Mouse (Mus musculus): ENCODE data around the gene Cacna1a.

- no peak for TF ChIP-seq GATA1 (IDR thresholded peaks at IDR 0.05; ENCODE audit: borderline replicate concordance, low read length)
- TF ChIP-seq FLI1 (IDR thresholded peaks at IDR 0.05; ENCODE audit: low read length): no peak
Measured at GRCm38 (mm10) chr8:84568737-84569136, 180.5 kb downstream of the Cacna1a start.
